Mouse (Mus musculus): ENCODE measurements at regions not wholly inside any gene's neighbourhood (a gene's known extent, or its start where the extent isn't known, plus 50 kb on each side); places are given as distances from the start of the nearest gene placed in this dataset.

DNA sequence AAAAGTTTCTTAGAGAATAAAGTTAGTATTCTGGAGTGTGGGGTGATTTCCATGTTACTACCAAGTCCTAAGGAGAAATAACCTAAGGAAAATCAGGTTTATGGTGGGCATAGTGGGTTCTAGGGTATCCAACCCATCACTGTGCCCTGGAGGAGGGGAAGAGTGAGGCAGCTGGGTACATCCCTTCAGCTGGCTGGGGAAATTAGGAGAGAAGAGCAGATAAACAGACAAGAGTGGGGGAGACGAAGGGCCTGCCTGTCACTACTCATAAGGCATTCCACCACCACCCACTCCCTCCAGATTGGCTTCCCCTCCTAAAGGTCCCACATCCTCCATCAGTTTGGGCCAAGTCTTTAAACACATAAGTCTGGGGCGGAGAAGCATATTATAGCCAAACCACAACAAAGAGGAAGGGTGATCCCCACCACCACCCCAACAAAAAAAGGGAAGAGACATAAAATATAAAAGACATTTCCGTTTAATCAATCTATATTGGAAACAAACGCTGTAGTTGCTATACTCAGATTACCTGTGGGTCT, 299.8 kb downstream of the Gm11361 start:
- peak; percentile 17 for DNase-seq
- WGBS, result 20% methylated on average over 4 of the region's 4 CpGs
- no peak for TF ChIP-seq POLR2A (IDR thresholded peaks at IDR 0.05; ENCODE audit: control insufficient read depth, extremely low read depth, insufficient read depth, low read length, poor library complexity)
- no peaks in the 10 kb centered on the region for H3K36me3 ChIP-seq (ENCODE audit: control insufficient read depth, insufficient read depth, low read length)
- no peaks in the 10 kb centered on the region for H3K27me3 ChIP-seq (ENCODE audit: control insufficient read depth, insufficient read depth, low read length)
- H3K27ac ChIP-seq (ENCODE audit: control insufficient read depth, insufficient read depth, low read length), result peak overlapping the region; percentile 80
- H3K4me3 ChIP-seq (ENCODE audit: control insufficient read depth, insufficient read depth, low read length), result no peak overlapping the region
- peaks cover 30% of the 10 kb centered on the region for H3K4me1 ChIP-seq (replicated peaks; ENCODE audit: control insufficient read depth, insufficient read depth, low read length)

DNA sequence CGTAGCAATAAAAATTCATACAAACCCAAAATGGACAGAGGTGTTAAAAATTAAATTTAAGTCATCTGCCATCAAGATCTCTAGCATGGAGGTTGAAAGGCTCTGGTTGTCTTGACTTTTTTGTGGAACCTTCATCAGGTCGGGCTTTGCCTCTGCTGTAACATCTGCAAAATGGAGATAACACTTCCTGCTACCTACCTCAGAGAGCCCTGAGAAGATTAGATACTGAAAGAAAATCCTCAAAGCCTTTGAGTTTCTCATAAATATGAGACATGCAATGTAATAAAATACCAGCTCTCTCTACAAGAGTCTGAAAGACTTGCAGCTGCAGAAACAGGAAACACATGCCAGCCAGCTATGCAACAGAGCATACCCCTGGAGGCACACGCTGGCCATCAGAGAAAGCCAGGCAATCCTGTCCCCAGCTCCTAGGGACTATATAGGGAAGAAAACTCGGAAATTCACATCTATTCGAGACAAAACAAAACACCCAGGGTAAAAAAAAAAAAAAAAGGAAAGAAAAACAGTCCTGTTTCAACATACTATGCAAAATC, 299.1 kb downstream of the Gm11361 start:
- no peak overlapping the region for H3K4me3 ChIP-seq (ENCODE audit: control insufficient read depth, insufficient read depth, low read length)
- TF ChIP-seq POLR2A (IDR thresholded peaks at IDR 0.05; ENCODE audit: control insufficient read depth, extremely low read depth, insufficient read depth, low read length, poor library complexity) (no peak), CTCF (IDR thresholded peaks at IDR 0.05; ENCODE audit: borderline replicate concordance, control insufficient read depth, extremely low read depth, insufficient read depth, low read length, poor library complexity) (no peak)
- DNase-seq, result peak; percentile 42
- peak overlapping the region; percentile 80 for H3K27ac ChIP-seq (ENCODE audit: control insufficient read depth, insufficient read depth, low read length)
- H3K4me1 ChIP-seq (replicated peaks; ENCODE audit: control insufficient read depth, insufficient read depth, low read length), result peaks cover 30% of the 10 kb centered on the region
- H3K27me3 ChIP-seq (ENCODE audit: control insufficient read depth, insufficient read depth, low read length), result no peaks in the 10 kb centered on the region
- 12% methylated on average over 5 of the region's 5 CpGs for WGBS
- H3K36me3 ChIP-seq (ENCODE audit: control insufficient read depth, insufficient read depth, low read length), result no peaks in the 10 kb centered on the region

DNA sequence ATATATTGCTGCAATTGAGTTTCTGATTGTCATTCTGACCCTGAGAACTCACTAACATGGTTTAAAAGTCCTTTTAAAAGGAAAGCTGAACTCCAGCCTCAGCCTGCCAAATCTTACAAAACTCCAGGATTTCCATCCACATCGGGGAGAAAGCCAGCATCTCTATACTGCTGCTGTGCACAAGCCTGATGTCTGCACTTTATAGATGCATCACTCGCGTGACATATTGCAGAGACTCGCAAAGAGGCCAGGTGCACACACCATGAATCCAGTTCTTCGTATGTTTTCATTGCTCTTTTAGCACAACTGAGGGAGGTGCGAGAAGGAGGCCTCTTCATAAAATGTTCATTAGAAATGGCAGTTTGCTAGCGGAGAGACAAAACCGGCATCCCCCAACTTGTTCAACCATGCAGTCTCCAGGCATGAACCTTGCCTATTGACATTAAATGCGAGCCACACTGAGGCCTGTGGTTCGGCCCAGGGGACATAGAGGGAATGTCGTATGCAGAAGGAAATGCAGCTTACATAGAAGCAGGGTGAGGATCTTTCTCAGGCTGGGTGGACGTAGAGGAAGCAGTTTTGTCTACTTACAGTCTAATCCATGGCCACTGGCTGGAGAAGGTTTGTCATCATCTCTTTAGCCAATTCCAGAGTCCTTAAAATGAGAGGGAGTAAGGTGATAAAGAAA, 297.0 kb downstream of the Gm11361 start:
- H3K4me1 ChIP-seq (replicated peaks; ENCODE audit: control insufficient read depth, insufficient read depth, low read length), result peaks cover 32% of the 10 kb centered on the region
- no peaks in the 10 kb centered on the region for H3K36me3 ChIP-seq (ENCODE audit: control insufficient read depth, insufficient read depth, low read length)
- DNase-seq, result no peak
- peak overlapping the region; percentile 50; the same call in 1 of the 2 replicates for H3K27ac ChIP-seq (ENCODE audit: control insufficient read depth, insufficient read depth, low read length)
- no peaks in the 10 kb centered on the region for H3K27me3 ChIP-seq (ENCODE audit: control insufficient read depth, insufficient read depth, low read length)
- WGBS, result 84% methylated on average over 12 of the region's 12 CpGs
- H3K4me3 ChIP-seq (ENCODE audit: control insufficient read depth, insufficient read depth, low read length), result no peak overlapping the region
- TF ChIP-seq POLR2A (IDR thresholded peaks at IDR 0.05; ENCODE audit: control insufficient read depth, extremely low read depth, insufficient read depth, low read length, poor library complexity) (no peak), CTCF (IDR thresholded peaks at IDR 0.05; ENCODE audit: borderline replicate concordance, control insufficient read depth, extremely low read depth, insufficient read depth, low read length, poor library complexity) (no peak)

DNA sequence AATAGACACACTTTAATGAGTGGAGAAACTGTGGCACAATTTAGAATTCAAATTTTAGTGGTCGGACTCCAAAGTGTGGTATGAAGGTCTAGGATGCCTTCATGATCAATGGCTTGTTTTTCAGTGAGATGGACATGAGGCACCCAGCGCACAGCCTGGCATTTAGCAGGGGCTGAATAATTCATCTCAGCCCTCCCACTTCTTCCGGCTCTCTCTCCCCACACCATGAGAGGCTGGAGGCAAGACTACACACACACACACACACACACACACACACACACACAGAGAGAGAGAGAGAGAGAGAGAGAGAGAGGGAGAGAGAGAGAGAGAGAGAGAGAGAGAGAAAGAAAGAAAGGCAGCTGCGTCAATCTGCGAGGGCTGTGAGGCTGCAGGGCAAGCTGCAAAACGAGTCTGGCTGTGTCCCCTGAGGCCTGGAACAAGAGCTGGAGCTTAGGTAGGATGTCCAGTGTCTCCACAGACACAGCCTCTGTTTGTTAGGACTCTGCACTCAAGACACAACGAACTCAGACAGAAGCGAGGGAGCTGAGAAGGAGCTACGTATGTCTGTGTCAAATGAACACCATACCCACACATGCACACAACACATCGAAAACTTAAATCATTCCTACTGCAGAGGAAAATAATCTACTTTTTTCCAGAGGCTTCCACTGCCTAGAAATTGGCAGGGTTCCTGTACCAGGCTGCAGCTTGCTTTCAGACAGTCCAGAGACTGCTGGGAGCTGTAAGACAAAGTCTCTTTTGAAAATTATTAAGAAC, 295.8 kb downstream of the Gm11361 start:
- Histone ChIP-seq H3K36me3 (ENCODE audit: control insufficient read depth, insufficient read depth, low read length) (no peaks in the 10 kb centered on the region; the same call in 1 of the 2 replicates), H3K4me1 (replicated peaks; ENCODE audit: control insufficient read depth, insufficient read depth, low read length) (peaks cover 32% of the 10 kb centered on the region), H3K27ac (ENCODE audit: control insufficient read depth, insufficient read depth, low read length) (peak overlapping the region; percentile 76), H3K27me3 (ENCODE audit: control insufficient read depth, insufficient read depth, low read length) (no peaks in the 10 kb centered on the region), H3K4me3 (ENCODE audit: control insufficient read depth, insufficient read depth, low read length) (no peak overlapping the region)
- WGBS, result 86% methylated on average over 10 of the region's 10 CpGs
- TF ChIP-seq CTCF (IDR thresholded peaks at IDR 0.05; ENCODE audit: borderline replicate concordance, control insufficient read depth, extremely low read depth, insufficient read depth, low read length, poor library complexity) (no peak), POLR2A (IDR thresholded peaks at IDR 0.05; ENCODE audit: control insufficient read depth, extremely low read depth, insufficient read depth, low read length, poor library complexity) (no peak)
- no peak for DNase-seq

DNA sequence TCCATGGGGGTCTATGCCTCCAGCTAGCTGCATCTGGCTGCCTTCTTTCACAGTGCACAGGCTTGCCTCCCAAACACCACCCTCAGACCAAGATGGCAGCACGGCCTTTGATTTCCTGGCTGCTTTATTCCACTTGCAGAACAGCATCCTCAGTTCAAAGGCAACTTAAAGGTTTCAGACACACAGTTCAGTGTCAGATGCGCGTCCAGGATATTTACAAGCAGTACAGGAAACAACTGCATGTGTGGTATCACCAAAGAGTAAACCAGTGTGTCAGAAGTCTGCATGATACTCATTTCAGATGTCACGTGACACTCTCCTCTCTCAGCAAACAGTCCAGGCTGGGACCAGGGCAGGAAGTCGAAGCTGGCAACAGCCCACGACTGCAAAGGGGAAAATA, 294.2 kb downstream of the Gm11361 start:
- DNase-seq, result peak; percentile 79

DNA sequence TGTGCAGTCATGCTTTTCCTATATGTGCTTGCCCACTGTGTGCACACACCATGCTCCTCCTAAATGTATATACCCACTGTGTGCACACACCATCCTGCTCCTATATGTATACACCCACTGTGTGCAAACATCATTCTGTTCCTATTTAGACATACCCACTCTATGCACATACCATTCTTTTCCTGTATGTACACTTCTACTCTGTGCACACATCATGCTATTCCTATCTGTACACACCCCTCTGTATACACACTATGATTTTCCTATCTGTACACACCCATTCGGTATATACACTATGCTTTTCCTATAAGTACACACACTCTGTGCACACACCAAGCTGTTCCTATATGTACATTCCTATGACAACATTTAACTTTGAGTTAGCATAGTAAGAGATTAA, 288.5 kb downstream of the Gm11361 start:
- no peak for DNase-seq
- Histone ChIP-seq H3K27me3 (ENCODE audit: control insufficient read depth, insufficient read depth, low read length) (no peaks in the 10 kb centered on the region), H3K4me1 (replicated peaks; ENCODE audit: control insufficient read depth, insufficient read depth, low read length) (peaks cover 9% of the 10 kb centered on the region), H3K4me3 (ENCODE audit: control insufficient read depth, insufficient read depth, low read length) (no peak overlapping the region), H3K27ac (ENCODE audit: control insufficient read depth, insufficient read depth, low read length) (no peak overlapping the region), H3K36me3 (ENCODE audit: control insufficient read depth, insufficient read depth, low read length) (peaks cover 6% of the 10 kb centered on the region)
- TF ChIP-seq CTCF (IDR thresholded peaks at IDR 0.05; ENCODE audit: borderline replicate concordance, control insufficient read depth, extremely low read depth, insufficient read depth, low read length, poor library complexity) (no peak), POLR2A (IDR thresholded peaks at IDR 0.05; ENCODE audit: control insufficient read depth, extremely low read depth, insufficient read depth, low read length, poor library complexity) (no peak)
- 100% methylated on average over 1 of the region's 1 CpGs for WGBS

More for the DNA sequence above, 294.2 kb downstream of the Gm11361 start:
- Histone ChIP-seq H3K4me1 (replicated peaks; ENCODE audit: control insufficient read depth, insufficient read depth, low read length) (peaks cover 28% of the 10 kb centered on the region), H3K27me3 (ENCODE audit: control insufficient read depth, insufficient read depth, low read length) (no peaks in the 10 kb centered on the region), H3K27ac (ENCODE audit: control insufficient read depth, insufficient read depth, low read length) (peak overlapping the region; percentile 98), H3K4me3 (ENCODE audit: control insufficient read depth, insufficient read depth, low read length) (no peak overlapping the region), H3K36me3 (ENCODE audit: control insufficient read depth, insufficient read depth, low read length) (no peaks in the 10 kb centered on the region; the same call in 1 of the 2 replicates)
- 4% methylated on average over 6 of the region's 6 CpGs for WGBS
- TF ChIP-seq CTCF (IDR thresholded peaks at IDR 0.05; ENCODE audit: borderline replicate concordance, control insufficient read depth, extremely low read depth, insufficient read depth, low read length, poor library complexity), result no peak
- peak; percentile 39; the same call in 1 of the 2 replicates for TF ChIP-seq POLR2A (IDR thresholded peaks at IDR 0.05; ENCODE audit: control insufficient read depth, extremely low read depth, insufficient read depth, low read length, poor library complexity)

Measured in thymus, adult 2 months (tissue).